Mouse (Mus musculus): Measurements from ENCODE around the gene Lpxn.

DNA sequence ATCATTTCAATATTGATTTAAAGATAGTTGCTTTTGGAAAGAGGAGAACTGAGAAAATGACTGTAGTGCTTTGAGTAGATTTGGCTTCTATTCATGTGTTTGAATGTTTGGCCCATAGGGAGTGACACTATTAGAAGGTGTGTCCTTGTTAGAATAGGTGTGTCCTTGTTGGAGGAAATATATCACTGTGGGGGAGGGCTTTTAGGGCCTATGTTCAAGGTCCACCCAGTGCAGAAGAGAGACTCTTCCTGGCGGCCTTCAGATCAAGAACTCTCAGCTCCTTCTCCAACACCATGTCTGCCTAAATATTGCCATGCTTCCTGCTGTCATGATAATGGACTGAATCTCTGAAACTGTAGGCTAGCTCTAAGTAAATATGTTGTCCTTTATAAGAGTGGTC is 8.2 kb downstream of the Lpxn start:
- TF ChIP-seq CTCF (IDR thresholded peaks at IDR 0.05; ENCODE audit: extremely low read depth, insufficient read depth, insufficient read length, insufficient replicate concordance) (no peak), POLR2A (IDR thresholded peaks at IDR 0.05; ENCODE audit: low read depth, low read length) (no peak)
